Mouse (Mus musculus): ENCODE measurements around the gene Snx4.

The Snx4 gene

GRCm38 (mm10) chr16:33344875-33345274 is 93.6 kb downstream of the Snx4 start:
- no peak for DNase-seq

- DNase-seq, result no peak
Measured at GRCm38 (mm10) chr16:33346376-33346775, 95.1 kb downstream of the Snx4 start.

- no peak for DNase-seq
Measured at GRCm38 (mm10) chr16:33347134-33347533, 95.9 kb downstream of the Snx4 start.

Data from cerebellum, postnatal 25 days (tissue).